Mouse (Mus musculus): ENCODE results near the gene Cep63.

Cep63 gene

DNA sequence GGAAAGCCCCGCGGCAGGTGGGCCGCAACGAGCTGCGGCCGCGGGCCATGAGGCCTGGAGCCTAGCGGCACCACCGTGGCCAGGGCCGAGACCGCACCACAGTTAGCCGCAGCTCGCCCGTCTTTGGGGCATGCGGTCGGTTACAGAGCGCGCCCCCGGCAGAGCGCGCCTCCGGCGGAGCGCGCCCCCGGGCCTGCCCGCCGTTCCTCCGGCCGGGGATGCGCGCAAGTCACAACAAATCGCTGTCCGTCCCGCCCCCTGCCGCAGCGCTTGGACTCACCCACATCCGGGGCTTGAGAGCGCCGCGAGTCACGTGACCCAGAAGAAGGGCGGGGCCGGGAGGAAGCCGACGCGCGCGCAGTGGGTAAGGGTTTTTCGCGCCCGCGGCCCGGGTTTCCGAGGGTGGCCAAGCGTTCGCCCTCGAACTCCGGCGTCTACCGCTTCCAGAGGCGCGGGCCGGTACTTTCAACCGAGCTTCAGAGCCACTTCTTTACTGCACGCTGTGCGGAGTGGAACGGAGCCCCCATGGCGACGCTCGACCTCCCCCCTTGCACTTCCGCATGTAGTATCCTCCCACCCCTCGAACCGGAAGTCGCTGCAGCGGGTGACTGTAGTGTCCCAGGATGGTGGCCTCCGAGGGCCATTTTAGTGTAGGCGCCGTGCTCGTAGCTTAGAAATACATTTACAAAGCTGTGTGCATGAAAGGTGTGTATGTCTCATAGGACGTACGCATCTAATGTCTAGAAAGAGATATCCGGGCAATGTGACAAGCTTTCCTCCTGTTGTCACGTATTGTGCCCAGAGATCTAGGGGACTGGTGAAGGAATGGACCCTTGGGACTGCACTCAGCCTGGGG lies at the start of gene Cep63, which contains the start of gene Anapc13:
Gene Cep63, minus strand, starts transcription at position 552 of the 856 bp plus-strand sequence.
Gene Anapc13, plus strand, starts transcription at position 314 of the 856 bp plus-strand sequence.
- no peak for TF ChIP-seq GATA4 (IDR thresholded peaks at IDR 0.05; ENCODE audit: insufficient replicate concordance, low read length)

DNA sequence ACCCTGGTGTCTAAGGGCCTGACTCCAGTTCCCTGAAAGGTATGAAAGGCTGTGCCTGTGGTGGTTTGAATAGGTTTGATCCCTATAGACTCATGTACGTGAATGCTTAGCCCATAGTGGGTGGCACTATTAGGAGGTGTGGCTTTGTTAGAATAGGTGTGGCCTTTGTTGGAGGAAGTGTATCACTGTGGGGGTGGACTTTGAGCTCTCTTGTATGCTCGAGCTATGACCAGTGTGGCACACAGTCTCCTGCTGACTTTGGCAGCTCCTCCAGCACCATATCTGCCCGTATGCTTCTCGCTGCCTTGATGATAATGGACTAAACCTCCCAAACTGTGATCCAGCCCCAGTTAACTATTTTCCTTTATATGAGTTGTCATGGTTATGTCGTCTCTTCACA lies 49.6 kb upstream of the Cep63 start:
- no peak for TF ChIP-seq GATA4 (IDR thresholded peaks at IDR 0.05; ENCODE audit: insufficient replicate concordance, low read length)

DNA sequence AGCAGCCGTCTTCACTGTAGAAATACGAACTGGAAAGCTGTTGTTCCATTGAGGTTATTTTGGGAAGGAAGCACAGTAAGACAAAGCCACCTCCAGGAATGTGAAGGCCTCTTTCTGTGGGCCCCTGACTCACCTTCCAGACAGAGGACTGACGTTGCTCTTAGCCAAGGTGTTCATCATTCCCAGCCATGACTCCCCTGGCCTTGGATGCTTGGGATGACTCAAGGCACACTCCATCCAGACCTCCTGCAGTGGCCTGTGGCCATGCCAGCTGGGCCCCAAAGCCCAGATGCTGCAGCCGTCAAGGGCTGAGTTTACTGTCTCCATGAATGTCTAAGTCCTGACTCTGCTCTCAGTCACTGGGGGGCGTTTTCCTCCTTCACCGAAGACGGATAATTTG lies 47.0 kb upstream of the Cep63 start:
- no peak for TF ChIP-seq GATA4 (IDR thresholded peaks at IDR 0.05; ENCODE audit: insufficient replicate concordance, low read length)

DNA sequence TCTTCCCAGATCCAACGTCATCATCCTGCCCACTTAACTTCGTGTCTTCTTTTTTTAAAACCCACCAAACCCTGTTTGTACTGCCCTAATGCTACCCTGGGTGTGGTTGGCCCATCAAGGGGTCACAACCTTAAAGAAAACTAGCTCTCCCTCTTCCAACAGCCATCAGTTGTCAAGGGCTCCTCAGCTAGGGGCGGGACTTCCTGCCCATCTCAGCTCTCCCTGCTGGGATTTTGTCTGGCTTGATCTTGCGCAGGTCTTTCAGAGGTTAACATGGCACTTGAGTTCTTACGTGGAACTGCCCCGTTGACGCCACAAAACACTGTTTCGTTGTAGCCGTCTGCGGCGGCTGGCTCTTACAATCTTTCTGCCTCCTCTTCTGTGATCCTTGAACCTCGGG lies 42.6 kb upstream of the Cep63 start:
- no peak for TF ChIP-seq GATA4 (IDR thresholded peaks at IDR 0.05; ENCODE audit: insufficient replicate concordance, low read length)

DNA sequence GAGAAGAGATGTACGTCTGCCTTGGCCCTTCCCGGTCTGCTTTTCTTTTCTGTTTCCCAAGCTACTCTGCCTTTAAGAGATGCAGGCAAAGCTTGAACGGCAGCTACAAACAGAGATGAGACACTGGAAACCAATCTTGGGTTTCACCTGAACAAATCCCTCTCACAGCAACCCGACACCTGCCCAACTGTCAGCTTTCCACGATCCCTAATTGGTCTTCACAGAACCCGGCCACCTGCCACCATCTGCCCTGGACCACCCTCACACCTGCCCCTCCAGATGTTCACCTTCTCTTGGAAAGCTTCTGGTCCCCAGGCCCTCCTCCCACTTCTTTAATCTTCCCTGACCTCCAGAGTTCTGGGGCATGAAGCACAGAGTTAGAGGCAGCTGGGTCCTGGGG lies 41.8 kb upstream of the Cep63 start:
- no peak for TF ChIP-seq GATA4 (IDR thresholded peaks at IDR 0.05; ENCODE audit: insufficient replicate concordance, low read length)

DNA sequence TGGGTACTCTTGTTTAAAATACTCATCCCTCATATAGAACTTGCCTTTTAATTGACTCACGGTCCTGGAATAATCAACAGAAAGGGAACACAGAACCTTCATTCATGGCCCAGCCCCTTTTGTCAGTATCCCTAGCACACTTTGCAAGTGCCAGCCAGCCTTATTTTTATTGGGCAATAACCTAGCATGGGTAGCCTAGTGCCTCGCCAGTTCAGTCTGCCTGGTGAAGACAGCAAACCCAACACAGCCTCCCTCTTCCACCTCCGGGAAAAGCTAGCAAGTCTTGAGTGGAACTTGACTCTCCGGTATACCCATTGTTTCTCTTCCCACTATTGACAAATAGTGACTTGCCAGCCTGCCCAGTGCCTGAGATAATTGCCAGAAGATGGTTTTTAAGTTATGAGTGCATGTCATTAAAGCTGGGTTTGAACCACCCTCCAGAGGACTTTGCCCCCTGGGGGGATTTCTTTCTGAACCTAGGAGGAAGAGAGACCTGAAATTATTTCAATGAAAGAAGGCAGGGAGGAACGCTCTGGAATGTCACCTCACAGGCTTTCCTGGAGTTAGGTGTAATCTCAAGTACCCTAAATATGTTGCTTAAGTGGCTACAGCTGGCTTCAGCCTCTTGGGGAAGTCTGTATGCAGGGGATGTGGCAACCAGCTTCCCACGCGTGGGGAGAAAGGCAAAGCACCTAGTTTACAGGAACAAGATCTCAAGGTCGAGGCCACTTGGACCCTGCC lies 30.2 kb upstream of the Cep63 start:
- no peak for TF ChIP-seq GATA4 (IDR thresholded peaks at IDR 0.05; ENCODE audit: insufficient replicate concordance, low read length)

DNA sequence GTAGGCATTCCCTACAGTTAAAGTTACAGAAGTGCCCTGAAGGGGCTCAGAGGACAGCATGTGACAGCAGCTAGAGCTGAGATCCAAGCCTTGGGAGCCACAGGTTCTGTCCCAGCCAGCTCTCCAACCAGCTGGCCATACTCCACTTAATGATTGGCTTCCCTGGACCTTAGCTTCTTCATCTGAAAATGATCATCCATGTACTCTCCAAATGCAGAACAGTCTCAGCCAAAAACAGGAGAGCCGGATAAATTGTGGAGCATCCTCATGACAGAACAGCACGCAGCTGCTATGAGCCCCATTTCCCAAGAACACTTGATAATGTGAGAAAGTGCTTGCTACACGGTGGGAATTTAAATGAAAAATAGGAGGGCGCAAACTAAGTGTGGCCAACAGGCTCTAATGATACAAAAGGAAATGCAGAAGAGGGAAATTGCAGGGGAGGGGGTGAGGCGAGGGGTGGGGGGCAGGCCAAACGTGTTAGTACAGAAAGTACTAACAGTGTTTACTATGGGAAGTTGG lies 24.9 kb upstream of the Cep63 start:
- no peak for TF ChIP-seq GATA4 (IDR thresholded peaks at IDR 0.05; ENCODE audit: insufficient replicate concordance, low read length)

DNA sequence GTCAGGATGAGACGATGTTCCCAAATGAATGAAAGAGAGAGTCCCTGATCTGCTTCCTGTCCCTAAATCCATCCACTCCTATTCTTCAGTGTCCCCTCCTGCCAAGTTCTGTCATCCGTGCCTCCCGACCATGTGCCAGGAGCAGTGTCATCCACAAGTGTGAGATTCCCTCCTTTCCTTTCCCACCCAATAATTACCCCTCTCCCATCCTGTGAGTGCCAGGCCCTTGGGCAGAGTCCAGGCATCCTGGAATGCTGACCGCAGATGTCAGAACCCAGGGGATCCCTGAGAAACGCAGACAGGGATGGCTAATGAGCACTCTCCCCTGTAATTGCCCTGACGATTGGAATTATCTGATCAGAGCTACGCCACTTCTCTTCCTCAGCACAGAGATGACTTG lies 24.3 kb upstream of the Cep63 start:
- no peak for TF ChIP-seq GATA4 (IDR thresholded peaks at IDR 0.05; ENCODE audit: insufficient replicate concordance, low read length)

DNA sequence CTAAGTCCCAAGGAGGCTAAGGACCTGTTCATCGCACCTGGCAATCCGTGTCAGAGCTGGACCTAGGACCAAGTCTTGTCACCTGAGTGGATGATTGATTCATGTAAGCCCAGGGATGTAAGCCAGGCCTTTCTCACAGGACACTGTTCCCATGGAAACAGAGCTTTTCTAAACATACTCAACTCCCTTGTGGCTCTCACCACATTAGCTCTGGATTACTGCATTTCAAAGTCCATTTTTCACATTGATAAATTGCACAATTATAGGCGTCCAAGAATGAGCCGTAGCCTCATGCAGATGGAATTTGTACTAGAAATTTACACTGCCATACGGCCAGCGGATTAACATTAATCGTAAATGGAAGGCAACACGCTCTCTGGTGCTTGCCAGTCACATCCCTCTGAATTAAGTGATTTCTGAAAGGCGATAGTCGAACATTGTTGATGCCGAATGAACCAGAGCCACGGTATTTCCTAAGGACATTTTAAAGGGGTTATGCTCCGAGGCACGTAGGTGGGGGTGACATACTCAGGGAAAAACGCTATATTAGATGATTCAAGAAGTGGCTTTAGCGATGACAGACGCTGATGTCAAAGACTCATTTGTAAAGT lies 23.7 kb upstream of the Cep63 start:
- no peak for TF ChIP-seq GATA4 (IDR thresholded peaks at IDR 0.05; ENCODE audit: insufficient replicate concordance, low read length)

DNA sequence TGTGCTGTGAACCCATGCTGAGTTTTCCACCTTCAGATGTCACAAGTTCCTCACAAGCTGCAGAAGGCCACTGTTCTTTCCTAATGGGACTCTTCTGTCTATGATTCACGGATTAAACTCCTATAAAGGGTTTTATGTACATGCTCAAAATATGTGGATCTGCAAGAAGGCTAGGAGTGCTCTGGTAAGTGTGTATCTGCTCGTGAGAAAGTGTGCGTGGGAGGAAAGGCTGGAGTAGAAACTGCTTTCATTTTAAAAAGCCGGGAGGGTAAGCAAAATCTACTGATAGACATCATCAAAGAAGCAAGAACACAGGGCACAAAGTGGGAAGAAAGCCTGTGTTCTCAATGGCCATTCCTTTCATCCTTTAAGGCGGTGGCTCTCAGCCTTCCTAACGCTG lies 20.7 kb upstream of the Cep63 start:
- no peak for TF ChIP-seq GATA4 (IDR thresholded peaks at IDR 0.05; ENCODE audit: insufficient replicate concordance, low read length)

DNA sequence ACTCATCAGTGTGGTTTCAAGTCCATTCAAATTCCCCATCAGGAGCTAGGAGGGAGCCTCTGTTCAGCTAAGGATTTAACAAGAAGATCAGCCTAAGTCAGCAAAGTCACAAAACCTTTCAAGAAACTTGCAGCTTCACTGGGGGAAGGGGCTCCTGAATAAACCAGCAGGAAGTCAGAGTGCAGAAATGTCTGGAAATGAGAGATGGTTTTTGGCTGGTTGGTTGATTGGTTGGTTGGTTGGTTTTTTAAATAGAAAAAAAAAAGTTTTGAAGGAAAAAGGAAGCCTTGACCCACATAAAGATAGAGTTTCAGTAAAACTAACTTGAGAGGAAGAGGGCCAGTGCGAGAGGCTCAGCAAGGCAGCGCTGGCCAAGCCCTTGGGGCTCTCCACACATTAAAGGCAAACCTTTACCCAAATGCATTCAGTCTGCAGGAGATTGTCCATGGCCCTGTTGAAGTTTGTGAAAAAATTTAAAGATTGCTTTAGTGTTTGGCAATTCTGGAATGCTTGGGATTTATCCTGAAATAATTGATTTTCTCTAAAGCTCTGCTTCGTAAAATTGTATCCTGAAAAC lies 18.9 kb upstream of the Cep63 start:
- no peak for TF ChIP-seq GATA4 (IDR thresholded peaks at IDR 0.05; ENCODE audit: insufficient replicate concordance, low read length)

DNA sequence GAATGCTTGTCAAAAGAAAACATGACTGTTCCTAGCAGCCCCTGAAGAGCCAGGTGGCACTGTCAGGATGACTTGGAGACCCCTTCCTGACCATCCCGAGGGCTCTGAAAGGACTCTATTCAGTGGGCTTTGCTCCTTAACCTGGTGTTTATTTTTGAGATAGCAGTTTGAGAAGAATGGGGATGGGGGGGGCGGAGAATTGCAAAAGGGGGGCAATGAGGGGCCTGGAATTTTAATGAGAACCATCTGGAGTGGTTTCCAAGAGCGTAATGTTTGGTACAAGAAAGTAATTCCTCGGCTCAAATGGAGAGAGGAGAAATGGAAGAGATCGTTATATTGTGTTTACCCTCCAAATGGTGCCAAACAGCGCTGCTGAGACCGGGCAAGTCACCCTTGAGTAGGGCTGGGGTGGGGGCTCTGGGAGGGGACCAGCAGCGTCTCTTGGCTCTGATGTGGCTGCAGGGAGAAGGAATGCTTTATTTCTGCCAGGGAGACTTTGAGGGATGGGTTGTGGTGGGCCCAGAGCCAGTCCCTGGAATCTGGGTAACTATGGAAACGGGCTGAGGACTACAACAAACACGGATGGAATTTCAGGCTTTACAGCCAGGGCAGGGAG lies 17.3 kb upstream of the Cep63 start:
- TF ChIP-seq GATA4 (IDR thresholded peaks at IDR 0.05; ENCODE audit: insufficient replicate concordance, low read length): no peak

DNA sequence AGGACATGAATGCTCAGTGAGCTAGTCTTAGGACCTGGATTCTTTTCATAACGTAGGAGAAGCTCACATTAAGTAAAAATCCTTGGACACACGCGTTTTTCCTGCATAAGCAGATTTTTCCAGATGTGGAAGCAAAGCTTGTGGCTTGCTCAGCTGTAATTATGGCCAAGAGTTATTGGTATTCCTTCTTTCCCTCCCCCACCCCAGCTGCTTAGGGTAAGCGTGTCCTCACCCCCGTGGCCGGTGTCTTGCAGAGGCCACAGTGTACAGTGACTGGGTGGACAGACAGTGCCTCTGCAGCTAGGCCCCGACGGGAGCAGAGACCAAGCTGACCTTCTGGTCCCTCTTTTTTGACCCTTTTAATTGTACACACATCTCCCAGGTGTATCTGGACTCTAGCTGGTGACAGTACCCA lies 16.7 kb upstream of the Cep63 start:
- TF ChIP-seq GATA4 (IDR thresholded peaks at IDR 0.05; ENCODE audit: insufficient replicate concordance, low read length): no peak

DNA sequence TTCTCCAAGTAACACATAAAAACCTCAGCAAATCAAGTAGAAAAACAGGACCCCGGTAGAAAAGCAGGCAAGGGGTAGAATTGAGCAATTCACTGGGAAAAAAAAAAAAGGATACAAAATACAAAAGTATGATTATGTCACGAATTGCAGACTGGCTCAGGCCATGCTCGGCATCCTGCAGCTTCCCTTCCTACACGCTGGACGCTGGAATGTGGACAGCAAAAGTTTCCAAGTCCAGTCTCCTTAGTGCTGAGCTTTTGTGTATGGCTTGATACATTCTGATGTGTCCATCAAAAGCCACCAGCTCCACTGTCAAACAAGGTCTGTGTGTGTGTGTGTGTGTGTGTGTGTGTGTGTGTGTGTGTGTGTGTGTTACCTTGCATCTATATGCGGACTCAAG lies 15.2 kb upstream of the Cep63 start:
- no peak for TF ChIP-seq GATA4 (IDR thresholded peaks at IDR 0.05; ENCODE audit: insufficient replicate concordance, low read length)

DNA sequence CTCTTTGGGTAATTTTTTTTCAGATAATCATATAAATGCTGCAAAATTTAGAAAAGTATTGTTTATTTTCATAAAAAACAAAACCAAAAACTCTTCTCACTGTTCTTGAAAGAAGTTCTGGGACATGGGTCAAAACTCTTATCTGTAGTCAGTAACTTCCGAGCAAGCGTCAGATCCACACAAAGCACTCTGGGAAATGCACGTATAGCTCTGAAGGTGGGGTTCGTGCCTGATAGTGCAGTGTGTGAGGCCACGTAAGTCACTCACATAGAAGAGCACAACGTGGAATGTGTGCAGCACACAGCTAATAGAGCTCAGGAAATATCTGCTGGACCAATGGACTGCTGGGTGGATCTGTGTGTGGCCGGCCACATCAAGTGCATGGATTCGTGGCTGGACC lies 13.2 kb upstream of the Cep63 start:
- TF ChIP-seq GATA4 (IDR thresholded peaks at IDR 0.05; ENCODE audit: insufficient replicate concordance, low read length): 0 out of 2 replicates have a peak, but pooled peaks have one; percentile 1
